Mouse (Mus musculus): ENCODE measurements at regions not wholly inside any gene's neighbourhood (a gene's known extent, or its start where the extent isn't known, plus 50 kb on each side); places are given as distances from the start of the nearest gene placed in this dataset.
A peak's percentile ranks its signal among the peaks of the same experiment; 100 is the strongest.

GRCm38 (mm10) chr5:93328059-93328458 lies 61.0 kb downstream of the Ccng2 start:
- peak; percentile 49 for DNase-seq

GRCm38 (mm10) chr5:93330851-93331250 lies 63.8 kb downstream of the Ccng2 start:
- DNase-seq: no peak

DNA sequence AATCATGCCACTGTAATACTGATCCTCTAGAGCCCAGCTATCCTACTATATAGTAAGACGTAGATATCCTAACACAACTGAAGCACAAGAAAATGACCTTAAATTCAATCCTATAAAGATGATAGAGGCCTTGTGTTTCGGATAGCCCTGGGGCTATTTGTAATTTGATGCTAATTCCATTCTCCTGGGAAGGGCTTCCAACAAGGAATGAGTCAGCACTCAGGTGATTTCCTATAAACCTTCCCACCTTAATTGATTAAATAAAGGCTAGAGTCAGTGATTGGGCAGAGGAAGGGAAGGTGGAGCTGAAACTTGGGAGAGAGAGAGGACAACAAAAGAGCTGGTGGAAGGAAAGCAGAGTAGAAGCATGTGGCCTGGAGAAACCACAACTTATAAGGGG lies 86.0 kb downstream of the Ccng2 start:
- DNase-seq: no peak
